Mouse (Mus musculus) natural killer cell, adult 2 months (primary cell): ENCODE measurements around the gene Btbd16.
A peak's percentile ranks its signal among the peaks of the same experiment; 100 is the strongest.

Experiments used
- DNase-seq, 2 experiments: peaks; one replicate each; pipeline ENCODE4 v3.0.0; 2022; ENCODE audit warnings: low spot score in 2 of 2

Gene Btbd16

GRCm38 (mm10) chr7:130768151-130768550 is 5.7 kb upstream of the Btbd16 start:
- DNase-seq, result no peak

GRCm38 (mm10) chr7:130770707-130771106 is 3.2 kb upstream of the Btbd16 start:
- peak; percentile 73 to 81 for DNase-seq

GRCm38 (mm10) chr7:130773171-130773830 is 568 bp upstream of the Btbd16 start:
- DNase-seq, result peak; percentile 60 to 61

- DNase-seq, result no peak
These were observed 7.1 kb downstream of the Btbd16 start for GRCm38 (mm10) chr7:130780866-130781419.

GRCm38 (mm10) chr7:130782501-130783050 is 8.7 kb downstream of the Btbd16 start:
- no peak for DNase-seq

GRCm38 (mm10) chr7:130785923-130786575 is 12.2 kb downstream of the Btbd16 start:
- no peak for DNase-seq

GRCm38 (mm10) chr7:130786708-130787107 is 12.8 kb downstream of the Btbd16 start:
- DNase-seq, result no peak

GRCm38 (mm10) chr7:130787537-130787936 is 13.7 kb downstream of the Btbd16 start:
- no peak for DNase-seq

GRCm38 (mm10) chr7:130788950-130789349 is 15.1 kb downstream of the Btbd16 start:
- no peak for DNase-seq

- no peak for DNase-seq
These were observed 15.6 kb downstream of the Btbd16 start for GRCm38 (mm10) chr7:130789456-130789855.

GRCm38 (mm10) chr7:130793671-130794070 is 19.8 kb downstream of the Btbd16 start:
- no peak for DNase-seq

GRCm38 (mm10) chr7:130796786-130797185 is 22.9 kb downstream of the Btbd16 start:
- peak; percentile 21 to 27 for DNase-seq

- no peak for DNase-seq
These were observed 23.7 kb downstream of the Btbd16 start for GRCm38 (mm10) chr7:130797524-130797923.

- no peak for DNase-seq
These were observed 25.5 kb downstream of the Btbd16 start for GRCm38 (mm10) chr7:130799418-130799817.

- DNase-seq, result peak in 1 of 2 experiments; percentile 7
These were observed 26.8 kb downstream of the Btbd16 start for GRCm38 (mm10) chr7:130800681-130801080.

GRCm38 (mm10) chr7:130801811-130802210 is 27.9 kb downstream of the Btbd16 start:
- no peak for DNase-seq

GRCm38 (mm10) chr7:130803251-130803825 is 29.5 kb downstream of the Btbd16 start:
- no peak for DNase-seq

GRCm38 (mm10) chr7:130804991-130805390 is 31.1 kb downstream of the Btbd16 start:
- DNase-seq, result no peak

- no peak for DNase-seq
These were observed 33.9 kb downstream of the Btbd16 start for GRCm38 (mm10) chr7:130807749-130808148.

GRCm38 (mm10) chr7:130808694-130809093 is 34.8 kb downstream of the Btbd16 start:
- DNase-seq, result no peak

- DNase-seq, result no peak
These were observed 36.4 kb downstream of the Btbd16 start for GRCm38 (mm10) chr7:130810238-130810637.

- DNase-seq, result no peak
These were observed 38.5 kb downstream of the Btbd16 start for GRCm38 (mm10) chr7:130812407-130812806.
